Mouse (Mus musculus) retina, postnatal 7 days (tissue): ENCODE measurements around the gene Mapkapk5.

Experiments used
- DNase-seq: peaks from one replicate; pipeline ENCODE4 v3.0.0-alpha.2; 2012; ENCODE audit warnings: low read depth, low spot score

Mapkapk5 gene

DNA sequence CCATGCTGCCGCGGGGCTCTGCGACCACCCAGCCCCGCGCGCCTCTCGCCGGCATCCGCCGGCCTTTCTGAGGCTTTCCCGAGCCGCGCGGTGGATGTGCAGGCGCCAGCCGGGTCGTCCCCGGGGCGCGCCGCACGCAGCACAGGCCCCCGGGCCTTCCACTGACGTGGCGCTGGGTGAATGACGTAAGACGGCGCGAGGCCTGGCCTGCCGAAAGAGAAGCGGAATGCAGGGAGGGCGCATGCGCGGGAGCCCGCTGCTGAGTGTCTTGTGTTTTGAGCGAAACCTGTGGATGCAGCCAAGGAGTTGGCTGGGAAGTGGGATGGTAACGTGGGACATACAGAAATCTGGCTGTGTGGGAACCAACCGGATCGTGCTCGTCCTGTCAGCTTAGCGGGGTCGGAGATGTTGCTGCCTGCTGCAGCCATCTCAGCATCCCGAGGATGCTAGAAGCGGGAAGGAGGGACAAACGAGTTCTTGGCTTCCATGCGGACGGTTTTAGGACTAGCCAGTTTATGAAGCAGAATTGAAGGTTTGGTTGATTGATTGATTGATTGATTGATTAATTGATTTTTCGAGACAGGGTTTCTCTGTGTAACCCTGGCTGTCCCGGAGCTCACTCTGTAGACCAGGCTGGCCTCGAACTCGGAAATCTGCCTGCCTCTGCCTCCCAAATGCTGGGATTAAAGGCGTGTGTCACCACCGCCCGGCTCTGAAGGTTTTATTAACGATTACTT is at the start of gene Mapkapk5:
Mapkapk5 (minus strand) TSS at position 113 of the 737 bp plus-strand sequence.
- peak; percentile 93 for DNase-seq

DNA sequence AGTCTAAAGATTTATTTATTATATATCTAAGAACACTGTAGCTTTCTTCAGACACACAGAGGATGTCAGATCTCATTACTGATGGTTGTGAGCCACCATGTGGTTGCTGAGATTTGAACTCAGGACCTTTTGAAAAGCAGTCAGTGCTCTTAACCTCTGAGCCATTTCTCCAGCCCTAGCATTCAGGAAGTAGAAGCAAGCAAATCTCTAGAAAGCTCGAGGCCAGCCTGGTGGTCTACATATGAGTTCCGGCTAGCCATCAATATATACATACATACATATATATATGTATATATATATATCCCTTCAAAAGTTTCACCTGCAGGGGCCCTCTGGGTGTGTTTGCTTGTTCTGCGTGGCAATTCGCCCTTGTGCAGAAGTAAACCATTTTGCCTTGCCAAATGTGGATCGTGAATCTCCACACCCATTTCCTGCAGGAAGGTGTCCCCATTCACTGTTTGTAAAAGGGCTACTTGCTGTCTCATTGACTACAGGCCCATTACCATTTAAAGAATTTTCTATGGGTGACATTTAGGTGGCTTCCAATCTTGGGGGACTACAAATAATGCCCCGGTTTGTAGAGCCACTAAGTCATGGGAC is 49.1 kb upstream of the Mapkapk5 start:
- no peak for DNase-seq

- DNase-seq: peak; percentile 46
Measured at GRCm38 (mm10) chr5:121593451-121594401, 48.0 kb upstream of the Mapkapk5 start, which contains the start of gene Aldh2. TSS of gene Aldh2 (minus strand) at chr5:121593824.

- DNase-seq: no peak
Measured at GRCm38 (mm10) chr5:121592816-121593407, 47.2 kb upstream of the Mapkapk5 start.

GRCm38 (mm10) chr5:121592064-121592815 is 46.5 kb upstream of the Mapkapk5 start:
- DNase-seq: no peak

DNA sequence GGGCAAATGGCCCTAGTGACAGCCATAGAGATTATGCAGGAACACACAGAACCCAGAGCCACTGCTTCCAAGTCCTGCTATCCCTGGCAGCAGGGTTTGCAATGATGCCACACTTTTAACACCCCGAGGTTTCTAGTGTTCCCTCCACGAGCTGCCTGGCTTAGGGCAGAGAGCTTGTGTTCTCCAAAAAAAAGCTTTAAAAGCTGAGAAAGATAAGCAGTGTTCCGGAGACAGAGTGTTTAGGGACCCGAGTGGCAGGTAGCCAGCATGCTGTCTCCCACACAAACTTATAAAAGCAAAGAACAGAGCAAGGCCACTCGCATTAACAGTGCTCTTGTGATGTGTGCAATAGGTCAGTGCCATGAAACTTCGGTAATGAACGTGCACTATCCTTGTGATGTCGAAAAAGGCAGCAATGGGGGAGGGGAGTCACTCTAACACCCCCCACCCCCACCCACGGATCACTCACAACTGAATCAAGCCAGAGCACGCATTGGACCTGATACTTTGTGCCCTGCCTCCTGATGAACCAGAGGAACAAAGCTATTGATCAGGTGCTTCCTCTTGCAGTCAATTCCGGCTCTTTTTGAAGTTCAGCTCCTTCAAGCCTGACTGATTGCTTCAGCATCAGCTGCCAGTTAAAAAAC is 45.8 kb upstream of the Mapkapk5 start:
- no peak for DNase-seq

GRCm38 (mm10) chr5:121589928-121590327 is 44.2 kb upstream of the Mapkapk5 start:
- DNase-seq: no peak

- DNase-seq: no peak
Measured at GRCm38 (mm10) chr5:121586400-121587039, 40.8 kb upstream of the Mapkapk5 start.

GRCm38 (mm10) chr5:121585699-121586098 is 40.0 kb upstream of the Mapkapk5 start:
- no peak for DNase-seq

DNA sequence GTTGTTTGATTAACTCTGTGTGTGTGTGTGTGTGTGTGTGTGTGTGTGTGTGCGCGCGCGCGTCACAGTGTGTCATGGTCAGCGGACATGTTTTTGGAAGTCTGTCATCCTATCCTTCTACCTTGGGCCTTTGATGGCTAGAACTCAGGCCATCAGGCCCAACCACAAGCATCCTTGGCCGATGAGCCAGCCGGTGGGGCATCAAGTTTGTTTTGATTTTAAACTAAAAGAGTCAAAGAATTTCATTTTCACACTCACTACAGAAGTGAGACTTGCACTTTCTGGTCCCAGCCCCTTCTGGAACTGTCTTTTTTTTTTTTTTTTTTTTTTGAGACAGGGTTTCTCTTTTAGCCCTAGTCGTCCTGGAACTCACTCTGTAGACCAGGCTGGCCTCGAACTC is 39.3 kb upstream of the Mapkapk5 start:
- DNase-seq: no peak

DNA sequence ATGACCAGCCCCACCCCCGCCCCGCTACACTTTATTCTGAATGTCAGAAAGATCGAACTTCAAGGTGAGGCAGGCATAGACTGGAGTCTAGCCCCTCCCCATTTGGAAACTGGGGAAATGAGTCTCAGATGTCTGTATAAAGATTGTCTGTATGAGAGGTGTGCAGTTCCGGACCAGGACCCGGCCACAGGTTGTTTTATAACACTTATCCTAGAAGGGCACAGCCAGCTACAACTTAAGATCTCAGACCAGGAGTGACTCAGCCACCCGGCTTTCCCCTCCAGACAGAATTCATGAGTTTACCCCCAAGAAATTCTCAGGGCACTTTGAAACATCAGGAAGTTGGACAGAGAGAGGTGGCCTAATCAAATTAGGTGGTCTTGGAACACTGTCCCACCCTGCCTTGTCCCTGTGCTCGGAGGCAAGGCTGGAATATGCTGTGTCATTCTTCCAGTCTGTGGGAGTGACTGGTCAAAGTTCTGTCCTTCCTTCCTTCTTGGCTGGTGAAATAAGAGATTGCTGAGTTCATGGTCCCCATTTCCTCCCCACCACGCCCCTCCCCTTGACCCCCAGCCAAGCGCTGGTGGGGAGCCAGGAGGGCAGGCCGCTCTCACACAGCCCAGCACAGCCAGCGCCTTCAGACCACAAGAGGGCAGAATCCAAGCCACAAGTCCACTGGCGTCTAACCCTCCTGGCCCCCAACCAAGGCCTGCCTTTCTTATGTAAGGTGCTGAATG is 38.2 kb upstream of the Mapkapk5 start:
- no peak for DNase-seq

- DNase-seq: no peak
Measured at GRCm38 (mm10) chr5:121581945-121582344, 36.2 kb upstream of the Mapkapk5 start.

DNA sequence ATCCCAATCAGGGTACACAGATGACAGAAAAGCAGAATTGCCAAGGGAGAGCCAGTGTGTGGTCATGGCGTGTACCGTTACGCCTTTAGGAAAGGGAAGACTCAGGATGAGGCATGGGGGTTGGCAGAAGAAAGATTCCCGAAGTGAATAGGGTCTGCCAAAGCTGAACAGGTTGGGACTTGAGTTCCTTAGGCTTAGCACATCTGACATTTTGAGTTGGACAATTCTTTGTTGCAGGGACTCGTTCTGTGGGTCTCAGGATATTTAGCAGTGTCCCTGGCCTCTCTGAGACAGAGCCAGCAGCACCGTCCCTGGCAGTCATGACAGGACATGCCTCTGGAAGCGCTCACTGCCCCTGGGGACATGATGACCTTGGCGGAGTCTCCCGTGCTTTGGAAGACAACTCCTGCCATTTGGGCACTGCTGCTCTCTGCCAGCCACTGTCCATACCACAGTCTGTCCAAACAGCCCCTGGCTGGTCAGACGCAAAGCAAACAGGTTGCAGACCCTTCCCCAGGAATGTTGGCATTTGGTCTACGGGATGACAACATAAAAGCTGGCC is 31.3 kb upstream of the Mapkapk5 start:
- no peak for DNase-seq

DNA sequence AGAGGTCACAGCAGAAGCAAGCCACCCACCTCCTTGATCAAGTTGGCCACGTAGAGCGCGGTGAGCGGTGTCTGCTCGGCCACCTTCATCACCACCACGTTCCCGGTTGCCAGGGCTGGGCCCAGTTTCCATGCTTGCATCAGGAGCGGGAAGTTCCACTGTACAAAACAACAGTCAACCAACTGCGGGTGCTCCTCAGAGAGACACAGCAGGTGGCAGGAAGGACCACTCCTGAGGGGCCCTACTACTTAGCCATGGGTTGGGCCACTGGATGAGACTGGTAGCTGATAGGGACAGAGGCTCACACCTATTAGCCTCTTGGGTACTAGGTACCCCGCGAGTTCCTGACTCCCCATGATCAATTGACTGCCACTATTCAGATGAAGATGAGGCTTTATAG is 30.2 kb upstream of the Mapkapk5 start:
- no peak for DNase-seq

DNA sequence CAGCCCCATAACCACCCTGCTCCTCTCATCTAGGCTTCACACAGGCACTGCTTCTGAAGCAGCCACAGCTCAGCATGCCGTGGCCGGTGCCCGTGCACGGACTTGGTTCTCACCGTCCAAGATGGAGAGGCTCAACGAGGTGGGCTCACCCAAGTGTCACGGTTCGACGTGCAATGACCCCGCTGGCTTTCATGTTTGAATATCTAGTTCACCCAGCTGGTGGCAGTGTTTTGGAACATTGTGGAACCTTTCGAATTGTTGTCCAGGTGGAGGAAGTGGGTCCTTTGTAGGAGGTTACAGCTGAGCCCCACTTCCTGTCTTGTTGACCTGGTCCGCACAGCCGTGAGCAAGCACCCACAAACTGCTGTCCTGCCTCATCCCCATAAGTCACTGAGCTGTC is 28.4 kb upstream of the Mapkapk5 start:
- no peak for DNase-seq

GRCm38 (mm10) chr5:121570787-121571186 is 25.1 kb upstream of the Mapkapk5 start:
- no peak for DNase-seq

DNA sequence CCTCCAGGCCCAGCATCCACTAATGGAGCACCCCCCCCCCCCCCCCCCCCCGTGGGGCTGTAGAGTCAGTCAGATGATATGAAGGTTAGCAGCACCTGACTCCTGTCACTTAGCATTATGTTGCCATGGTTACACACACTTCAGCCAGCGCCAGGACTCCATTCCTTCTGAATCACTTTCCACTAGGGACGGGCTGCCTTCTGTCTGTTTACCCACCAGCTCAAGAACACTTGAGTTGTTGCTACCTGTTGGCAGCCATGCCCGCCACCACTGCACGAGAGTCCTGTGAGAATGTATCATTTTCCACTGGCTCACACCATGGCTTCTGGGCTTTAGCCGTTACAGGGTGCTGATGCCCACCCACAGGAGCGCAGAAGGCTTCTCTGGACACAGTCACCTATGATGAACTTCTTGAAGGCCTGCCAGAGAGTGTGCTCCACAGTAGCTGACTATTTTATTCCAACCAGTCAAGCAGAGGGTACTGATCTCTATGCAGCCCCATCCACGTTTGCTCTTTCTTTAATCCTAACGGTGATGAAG is 24.2 kb upstream of the Mapkapk5 start:
- DNase-seq: no peak

- no peak for DNase-seq
Measured at GRCm38 (mm10) chr5:121566035-121566681, 20.5 kb upstream of the Mapkapk5 start.
